Mouse (Mus musculus) left cerebral cortex, postnatal 25 days (tissue): ENCODE measurements around the gene Ppp2r5c. TPM values are rescaled to one million over a fixed set of nuclear protein-coding genes. Genes with fewer than 3 reads are reported as not detected.
A peak's percentile ranks its signal among the peaks of the same experiment; 100 is the strongest.

Source experiments
- DNase-seq, 2 experiments: peaks; one replicate each; pipeline ENCODE4 v3.0.0; 2022; ENCODE audit warnings: low spot score in 2 of 2, mixed read lengths in 1 of 2
- intact Hi-C: fragments of 180-260 bp; cut with DNase I; formaldehyde crosslinking; loops from one replicate; pipeline ENCODE4 v1.15.1; 2025
- total RNA-seq, 2 experiments: library from RNA; stranded (reverse); gene quantifications; 2 replicates each; pipeline ENCODE4 v1.2.3; 2021

Ppp2r5c gene
- total RNA-seq, 2 experiments from 2014 or later = 263 to 265 TPM

DNA sequence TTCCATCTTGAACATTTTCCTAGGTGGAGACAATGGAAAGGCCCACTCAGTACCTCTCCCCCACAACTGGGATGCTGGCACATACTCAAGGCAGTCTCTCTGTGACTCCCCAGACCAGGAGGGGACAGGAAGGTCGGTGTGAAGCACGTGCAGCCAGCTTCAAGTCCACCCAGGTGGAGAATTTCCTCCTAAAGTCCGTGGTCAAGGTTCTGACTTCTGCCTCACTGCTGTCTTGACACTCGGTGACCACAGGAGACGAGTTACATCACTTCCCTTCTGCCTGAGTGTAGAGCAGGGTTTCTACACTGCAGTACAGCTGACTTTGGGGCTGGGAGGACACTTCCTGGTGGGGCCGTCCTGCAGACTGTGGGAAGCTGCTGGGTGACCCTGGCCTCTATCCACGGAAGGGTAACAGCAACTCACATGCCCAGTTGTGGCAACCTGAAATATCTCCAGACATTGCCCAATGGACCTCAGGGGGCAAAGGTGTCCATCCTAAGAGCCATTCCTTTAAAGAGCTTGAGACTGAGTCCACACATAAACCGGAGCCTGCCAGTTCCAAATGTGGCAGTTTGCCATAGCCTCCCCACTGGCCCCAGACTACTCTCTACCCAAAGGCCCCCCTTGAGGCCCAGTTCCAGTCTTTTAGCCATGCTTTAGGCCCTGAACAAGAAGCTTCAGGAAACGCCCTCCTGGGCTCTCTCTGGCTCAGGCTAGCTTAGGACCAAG, 10.1 kb upstream of the Ppp2r5c start:
- intact Hi-C loops = no loop called here
- no peak for DNase-seq

DNA sequence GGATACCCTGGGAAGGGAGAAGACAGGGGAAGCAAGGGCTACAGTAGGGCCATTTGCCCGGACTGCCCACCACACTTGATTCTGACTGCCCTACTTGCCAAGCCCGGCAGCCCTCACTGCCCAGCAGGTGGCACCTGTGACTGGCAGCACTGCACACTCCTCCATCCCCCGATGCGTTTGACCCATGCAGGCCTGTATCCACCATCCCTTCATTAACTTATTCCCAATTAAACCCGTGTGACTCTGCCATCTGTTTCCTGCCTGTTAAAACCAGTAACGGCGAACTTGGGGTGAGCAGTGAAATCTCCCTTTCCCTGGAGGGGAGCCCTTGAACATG, 9.6 kb upstream of the Ppp2r5c start:
- intact Hi-C loops = no loop called here
- no peak for DNase-seq

GRCm38 (mm10) chr12:110438367-110438973, 8.4 kb upstream of the Ppp2r5c start:
- intact Hi-C loops = no loop called here
- no peak for DNase-seq

GRCm38 (mm10) chr12:110442238-110442637, 4.7 kb upstream of the Ppp2r5c start:
- DNase-seq = no peak
- intact Hi-C loops = loop anchor here (10.0 kb wide), 1 partner anchor 403 kb away; the partner anchor contains the start of gene Mok

- no peak for DNase-seq
- intact Hi-C loops = loop anchor here (10.0 kb wide), 1 partner anchor 400 kb away; the partner anchor contains the start of gene Mok
These were observed 2.4 kb upstream of the Ppp2r5c start for GRCm38 (mm10) chr12:110444530-110444929.

DNA sequence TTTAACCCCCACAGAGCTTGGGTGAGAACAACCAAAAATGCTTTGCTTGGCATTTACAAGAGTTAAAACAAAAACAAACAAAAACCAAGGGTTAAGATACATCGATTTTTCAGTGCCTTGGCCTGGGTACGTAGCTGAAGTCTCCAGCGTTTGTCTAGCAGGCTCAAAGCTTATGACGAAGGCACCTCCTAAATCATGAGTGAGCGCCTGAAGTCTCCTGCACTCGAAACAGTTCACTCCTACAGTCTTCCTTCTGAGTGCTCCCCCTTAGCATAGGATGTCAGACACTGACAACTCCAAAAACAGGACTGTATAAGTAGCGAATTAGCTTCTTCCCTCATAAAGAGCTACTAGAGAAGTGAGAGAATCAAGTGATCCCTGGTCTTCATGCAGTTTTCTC, 1.1 kb upstream of the Ppp2r5c start:
- intact Hi-C loops = loop anchor here (2.0 to 10.0 kb wide), 2 partner anchors 155 to 399 kb away; partner anchors contain the start of genes Dync1h1 and Mok
- peak in 1 of 2 experiments; percentile 60 for DNase-seq

GRCm38 (mm10) chr12:110447306-110447705, 386 bp downstream of the Ppp2r5c start:
- peak; percentile 50 to 52 for DNase-seq
- intact Hi-C loops = loop anchor here (2.0 to 10.0 kb wide), 2 partner anchors 153 to 397 kb away; partner anchors contain the start of genes Dync1h1 and Mok

DNA sequence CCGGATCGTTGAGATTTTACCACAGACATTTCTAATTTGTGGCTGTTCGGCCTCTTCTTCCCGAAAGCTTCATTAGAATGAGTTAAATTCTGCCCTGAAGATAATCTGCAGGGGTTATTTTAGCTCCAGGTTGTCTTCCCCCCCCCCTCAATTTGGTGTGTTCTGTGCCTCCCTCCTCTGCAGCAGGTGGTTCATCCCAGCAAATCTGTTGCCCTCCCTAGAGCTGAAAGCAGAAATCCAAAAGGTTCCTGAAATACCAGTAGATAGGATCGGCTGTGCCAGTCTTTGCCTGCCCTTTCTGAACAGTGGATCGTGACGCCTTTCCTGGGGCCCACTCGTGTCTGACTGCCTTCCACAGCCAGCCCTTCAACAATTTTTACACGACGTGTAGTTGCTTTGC, 1.8 kb downstream of the Ppp2r5c start:
- intact Hi-C loops = loop anchor here (10.0 kb wide), 1 partner anchor 396 kb away; the partner anchor contains the start of gene Mok
- peak in 1 of 2 experiments; percentile 40 for DNase-seq

- intact Hi-C loops = no loop called here
- peak; percentile 55 to 75 for DNase-seq
These were observed 7.3 kb downstream of the Ppp2r5c start for GRCm38 (mm10) chr12:110454223-110454622.

DNA sequence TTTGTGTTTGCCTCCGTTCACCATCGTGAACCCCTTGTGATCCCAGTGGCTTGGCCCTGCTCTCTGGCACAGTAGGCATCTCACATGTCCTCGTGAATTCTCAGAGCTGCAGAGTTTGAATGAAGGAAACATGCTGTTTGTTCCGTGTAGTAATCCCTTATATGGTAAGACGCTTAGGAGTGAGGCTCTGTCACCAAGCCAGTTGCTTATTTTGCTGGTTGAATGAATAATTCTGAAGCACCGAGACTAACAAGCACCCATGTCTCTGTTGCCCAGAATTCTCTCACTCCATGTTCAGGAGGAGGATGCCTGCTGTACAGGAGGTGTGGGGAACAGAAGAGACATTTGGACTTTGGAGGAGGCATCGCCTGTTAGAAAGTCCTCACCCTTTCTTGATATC, 9.1 kb downstream of the Ppp2r5c start:
- intact Hi-C loops = loop anchor here (5.0 kb wide), 1 partner anchor 101 kb away; no protein-coding TSS in a partner anchor
- peak in 1 of 2 experiments; percentile 69 for DNase-seq

GRCm38 (mm10) chr12:110458667-110459066, 11.7 kb downstream of the Ppp2r5c start:
- peak; percentile 54 to 74 for DNase-seq
- intact Hi-C loops = loop anchor here (5.0 kb wide), 1 partner anchor 99 kb away; no protein-coding TSS in a partner anchor

- no peak for DNase-seq
- intact Hi-C loops = no loop called here
These were observed 13.7 kb downstream of the Ppp2r5c start for GRCm38 (mm10) chr12:110460418-110461300.

- no peak for DNase-seq
- intact Hi-C loops = no loop called here
These were observed 16.8 kb downstream of the Ppp2r5c start for GRCm38 (mm10) chr12:110463711-110464110.

DNA sequence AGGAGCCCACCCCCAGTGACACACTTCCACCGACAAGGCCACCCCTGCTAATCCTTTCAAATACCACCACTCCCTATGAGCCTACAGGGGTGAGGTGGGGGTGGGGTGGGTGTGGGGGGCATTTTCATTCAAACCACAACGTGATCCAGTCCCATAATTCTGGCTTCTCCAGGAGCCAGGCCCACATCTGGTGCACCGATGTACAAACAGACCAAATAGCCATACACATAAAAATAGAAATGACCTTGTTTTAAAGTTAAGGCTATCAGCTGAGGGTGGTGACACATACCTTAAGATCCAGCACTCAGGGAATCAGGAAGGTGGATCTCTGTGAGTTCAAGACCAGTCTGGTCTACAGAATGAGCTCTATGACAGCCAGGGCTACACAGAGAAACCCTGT, 24.5 kb downstream of the Ppp2r5c start:
- intact Hi-C loops = no loop called here
- DNase-seq = no peak

DNA sequence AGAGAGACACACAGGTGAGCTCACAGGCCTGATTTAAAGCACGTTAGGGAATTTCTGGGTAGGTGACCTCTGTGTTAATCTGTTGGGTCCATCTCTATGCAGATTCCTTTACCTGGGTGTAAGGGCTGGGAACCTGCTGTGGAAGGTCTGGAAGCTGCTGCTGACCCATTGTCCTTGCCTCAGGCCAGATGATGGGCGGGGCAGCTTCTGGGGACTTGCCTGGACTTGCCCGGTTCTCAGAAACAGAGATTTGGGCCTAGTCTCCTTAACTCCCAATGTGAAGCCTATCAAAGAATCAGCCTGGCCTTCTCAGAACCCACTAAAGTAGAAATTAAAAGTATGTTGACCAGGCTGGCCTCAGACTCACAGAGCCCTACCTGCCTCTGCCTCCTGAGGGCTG, 25.3 kb downstream of the Ppp2r5c start:
- intact Hi-C loops = no loop called here
- no peak for DNase-seq

DNA sequence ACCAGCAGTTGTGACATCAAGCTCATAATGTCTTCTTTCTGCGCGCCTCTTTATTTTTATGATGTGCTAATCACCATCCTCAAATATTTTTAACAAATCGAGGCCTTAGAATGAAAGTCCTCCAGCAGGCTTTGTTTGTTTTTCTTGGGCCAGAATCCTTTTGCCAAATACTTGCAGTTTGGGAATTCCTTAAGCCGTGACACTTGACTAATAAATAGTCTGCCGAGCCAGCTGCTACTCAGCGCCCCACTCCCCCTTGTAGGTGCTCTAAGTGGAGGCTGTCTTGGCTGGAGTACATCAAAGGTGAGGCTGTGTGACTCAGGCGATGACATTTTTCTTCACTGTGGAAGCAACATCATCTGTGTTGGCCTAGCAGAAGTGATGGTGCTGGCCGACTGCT, 27.6 kb downstream of the Ppp2r5c start:
- no peak for DNase-seq
- intact Hi-C loops = no loop called here

DNA sequence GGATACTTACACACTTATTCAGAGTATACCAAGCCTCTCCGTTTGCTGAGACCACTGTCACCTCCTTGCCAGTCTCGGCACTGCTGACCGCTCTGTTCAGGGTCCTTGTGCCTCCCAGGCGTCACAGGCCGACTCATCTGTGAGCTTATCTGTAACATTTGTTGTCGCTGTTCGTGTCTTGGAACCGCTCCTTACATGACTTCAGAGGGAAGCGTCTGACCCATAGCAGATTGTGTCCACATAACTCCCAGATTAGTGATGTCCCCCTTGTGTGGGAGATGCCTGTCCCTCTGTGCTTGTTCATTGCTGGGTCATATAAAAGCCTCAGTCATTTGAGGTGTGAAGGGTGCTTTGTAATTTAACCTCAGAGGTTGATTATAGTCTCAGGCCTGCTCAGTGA, 29.6 kb downstream of the Ppp2r5c start:
- no peak for DNase-seq
- intact Hi-C loops = no loop called here

GRCm38 (mm10) chr12:110477906-110478305, 31.0 kb downstream of the Ppp2r5c start:
- DNase-seq = no peak
- intact Hi-C loops = no loop called here

DNA sequence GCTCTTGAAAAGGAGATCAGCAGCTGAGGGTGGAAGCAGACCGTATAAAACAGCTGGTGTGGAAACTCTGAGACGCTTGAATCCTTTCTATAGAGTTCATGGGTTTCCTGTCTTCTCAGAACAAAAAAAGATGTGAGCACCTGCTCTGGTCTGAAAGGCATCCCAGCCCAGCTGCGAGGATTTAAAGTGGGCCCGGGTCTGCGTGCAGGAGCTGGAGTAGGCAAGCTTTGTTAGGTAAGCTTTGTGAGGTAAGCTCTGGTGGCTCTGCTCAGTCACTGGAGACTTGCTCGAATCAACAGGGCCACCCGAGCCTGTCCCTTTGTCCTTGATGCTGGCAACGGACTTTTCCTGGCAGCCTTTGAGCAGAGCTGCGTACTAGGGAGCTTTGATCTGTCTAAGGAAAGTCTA, 31.7 kb downstream of the Ppp2r5c start:
- intact Hi-C loops = no loop called here
- no peak for DNase-seq

GRCm38 (mm10) chr12:110479268-110479667, 32.3 kb downstream of the Ppp2r5c start:
- DNase-seq = no peak
- intact Hi-C loops = no loop called here
